Mouse (Mus musculus): ENCODE data around the gene Cd300a.

Cd300a gene

DNA sequence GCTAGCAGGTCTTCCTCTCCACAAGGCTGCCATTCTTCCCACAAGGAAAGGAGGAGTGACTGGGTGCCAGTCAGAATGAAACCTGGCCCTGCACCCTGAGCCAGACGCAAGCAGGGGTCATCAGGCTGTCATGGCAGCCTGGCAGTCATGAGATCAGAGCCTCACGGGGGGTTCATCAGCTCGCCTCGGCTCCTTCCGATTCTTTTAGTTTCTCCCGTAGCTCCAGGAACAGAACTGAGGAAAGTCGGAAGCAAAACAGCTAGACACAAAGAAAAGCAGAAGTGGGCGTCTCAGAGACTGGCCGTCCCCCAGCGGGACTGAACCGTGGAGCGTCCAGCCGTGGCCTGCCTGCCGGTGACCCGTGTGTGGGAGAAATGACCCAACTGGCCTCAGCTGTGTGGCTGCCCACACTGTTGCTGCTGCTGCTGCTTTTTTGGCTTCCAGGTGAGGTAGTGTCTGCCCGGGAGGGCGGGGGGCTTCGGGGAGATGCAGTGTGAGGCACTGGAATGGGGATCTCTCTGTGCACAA, at the start of gene Cd300a:
Gene Cd300a (plus strand): TSS at position 51 of the 528 bp plus-strand sequence.
- no peak for DNase-seq (ENCODE audit: low read depth, low spot score)

DNA sequence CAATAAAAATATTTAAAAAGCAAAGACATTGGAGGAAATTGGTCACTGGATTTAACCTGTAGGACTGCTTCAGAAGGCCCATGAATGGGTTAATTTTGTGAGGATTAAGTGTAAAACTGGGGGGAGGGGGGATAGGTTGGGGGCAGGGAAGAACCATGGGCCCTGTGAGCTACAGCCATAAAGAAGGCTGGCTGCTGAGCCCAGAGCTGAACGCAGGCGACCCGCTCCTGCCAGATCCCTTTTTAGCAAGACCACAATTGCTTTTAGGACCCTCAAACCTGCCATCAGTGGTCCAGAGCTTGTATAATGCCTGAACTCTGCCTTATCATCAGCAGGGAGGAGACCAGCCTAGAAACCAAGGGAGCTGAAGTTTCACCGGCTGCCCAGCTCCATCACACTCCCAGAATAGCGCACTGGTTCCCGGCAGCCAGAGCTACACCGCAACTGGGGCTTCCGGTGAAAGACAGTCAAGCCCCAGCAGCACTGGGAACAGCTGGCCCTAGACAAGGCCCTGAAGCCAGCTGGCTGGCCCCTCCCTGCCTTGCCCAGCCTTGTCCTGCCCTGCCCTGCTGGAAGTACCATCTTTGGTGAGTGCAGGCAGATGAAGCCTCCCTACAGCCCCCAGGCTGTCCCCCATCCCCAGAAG, 45.9 kb upstream of the Cd300a start:
- DNase-seq (ENCODE audit: low read depth, low spot score) = no peak

DNA sequence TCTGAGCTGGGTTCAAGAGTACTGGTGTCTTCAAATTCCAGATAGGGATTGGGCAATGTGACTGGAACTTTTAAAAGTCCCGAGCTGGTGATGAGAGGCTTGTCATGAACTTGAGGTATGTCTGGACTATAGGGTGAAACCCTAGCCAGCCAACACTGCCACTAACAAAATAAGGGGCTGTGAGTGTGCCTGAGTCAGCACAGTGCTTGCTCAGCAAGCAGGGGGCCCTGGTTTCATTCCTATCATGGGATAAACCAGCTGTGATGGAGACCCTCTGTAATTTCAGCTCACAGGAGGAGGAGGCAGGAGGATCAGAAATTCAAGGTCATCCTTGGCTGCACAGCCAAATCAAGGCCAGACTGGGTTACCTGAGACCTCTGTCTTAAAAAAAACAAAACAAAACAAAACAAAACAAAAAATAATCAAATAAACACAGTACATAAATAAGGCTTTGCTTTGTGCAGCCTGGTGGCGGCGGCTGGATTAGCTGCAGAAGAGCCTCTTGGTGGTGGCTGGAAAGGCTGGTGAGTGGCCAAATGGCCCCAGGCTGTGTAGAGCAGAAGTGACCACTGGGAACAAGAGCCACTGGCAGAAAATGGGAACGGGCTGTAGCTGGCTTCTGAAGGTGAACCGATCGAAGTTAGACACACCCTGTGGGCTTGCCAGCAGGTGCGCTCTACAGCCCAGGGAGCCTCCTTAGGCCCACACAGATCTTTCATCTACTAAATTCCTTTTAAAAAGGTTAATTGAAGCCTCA, 45.2 kb upstream of the Cd300a start:
- no peak for DNase-seq (ENCODE audit: low read depth, low spot score)

DNA sequence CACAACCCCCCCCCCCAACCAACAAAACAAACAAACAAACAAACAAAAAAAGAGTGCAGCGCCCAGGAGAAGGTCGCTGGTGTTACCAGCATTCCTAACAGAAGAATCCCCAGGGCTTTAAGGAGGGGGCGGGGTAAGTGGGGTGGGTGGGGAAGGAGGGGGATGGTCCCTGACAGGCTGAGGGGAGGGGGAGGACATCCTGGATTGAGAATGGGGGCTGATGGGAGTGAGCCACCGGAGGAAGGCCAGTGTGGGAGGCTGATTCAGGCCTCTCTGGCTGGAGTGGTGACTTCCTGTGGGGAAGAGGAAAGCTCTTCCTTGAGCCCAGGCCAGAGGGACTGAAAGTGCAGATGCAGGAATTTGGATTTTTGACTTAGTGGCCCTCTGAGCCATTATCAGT, 43.5 kb upstream of the Cd300a start:
- no peak for DNase-seq (ENCODE audit: low read depth, low spot score)

DNA sequence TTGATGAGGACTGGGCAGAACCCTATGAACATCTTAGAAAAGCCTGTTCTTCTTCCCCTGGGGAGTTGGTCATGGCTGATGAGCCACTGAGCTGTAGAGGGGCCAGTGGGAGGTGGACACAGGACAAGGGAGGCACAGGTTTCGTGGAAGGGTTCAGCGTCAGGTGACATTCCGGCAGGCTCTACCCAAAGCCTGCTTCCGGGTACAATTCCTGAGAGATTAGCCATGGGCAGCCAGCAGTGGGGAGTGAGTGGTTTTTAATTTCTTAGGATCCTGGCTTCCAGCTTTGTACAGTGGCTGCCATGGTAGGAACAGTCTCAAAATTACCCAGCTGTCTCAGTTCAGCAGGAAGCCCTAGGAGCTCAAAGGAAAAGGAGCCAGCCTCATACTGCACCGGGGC, 42.8 kb upstream of the Cd300a start:
- DNase-seq (ENCODE audit: low read depth, low spot score) = no peak

DNA sequence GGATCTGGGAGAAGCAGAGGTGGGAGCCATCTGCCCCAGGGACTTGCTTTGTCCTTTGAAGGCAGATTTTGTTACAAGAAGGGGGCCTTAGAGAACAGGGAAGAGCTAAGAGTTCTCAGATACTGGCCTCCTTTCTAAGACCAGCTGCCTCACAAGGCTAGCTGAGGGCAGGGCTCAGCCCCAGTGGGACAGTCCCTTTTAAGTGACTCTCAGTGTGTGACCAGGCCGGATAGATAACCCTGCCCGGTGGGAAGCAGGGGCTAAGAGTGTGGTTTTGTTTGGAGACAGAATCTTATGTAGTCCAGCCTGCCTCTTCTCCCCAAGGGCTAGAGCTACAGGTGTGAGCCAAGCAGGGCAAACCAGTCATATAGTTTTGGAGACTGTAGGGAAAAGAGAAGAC, 40.3 kb upstream of the Cd300a start:
- DNase-seq (ENCODE audit: low read depth, low spot score) = no peak

DNA sequence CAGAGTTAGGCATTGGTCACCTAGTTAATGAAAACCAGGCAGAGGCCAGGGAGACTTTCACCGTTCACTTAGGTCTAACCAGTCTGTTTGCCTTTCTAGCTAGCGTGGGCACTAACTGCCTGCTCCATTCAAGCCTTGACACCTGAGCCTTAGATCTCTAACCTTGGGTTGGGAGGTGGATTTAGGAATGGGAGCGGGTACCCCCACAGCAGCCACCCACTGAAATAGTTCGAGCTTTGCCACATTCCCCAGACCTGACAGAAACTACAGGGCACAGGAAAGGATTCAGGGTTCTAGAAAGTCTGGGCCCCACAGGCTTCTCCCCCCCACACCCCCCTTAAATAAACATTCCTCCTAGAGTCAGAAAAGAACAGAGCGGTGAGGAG, 39.8 kb upstream of the Cd300a start:
- no peak for DNase-seq (ENCODE audit: low read depth, low spot score)

DNA sequence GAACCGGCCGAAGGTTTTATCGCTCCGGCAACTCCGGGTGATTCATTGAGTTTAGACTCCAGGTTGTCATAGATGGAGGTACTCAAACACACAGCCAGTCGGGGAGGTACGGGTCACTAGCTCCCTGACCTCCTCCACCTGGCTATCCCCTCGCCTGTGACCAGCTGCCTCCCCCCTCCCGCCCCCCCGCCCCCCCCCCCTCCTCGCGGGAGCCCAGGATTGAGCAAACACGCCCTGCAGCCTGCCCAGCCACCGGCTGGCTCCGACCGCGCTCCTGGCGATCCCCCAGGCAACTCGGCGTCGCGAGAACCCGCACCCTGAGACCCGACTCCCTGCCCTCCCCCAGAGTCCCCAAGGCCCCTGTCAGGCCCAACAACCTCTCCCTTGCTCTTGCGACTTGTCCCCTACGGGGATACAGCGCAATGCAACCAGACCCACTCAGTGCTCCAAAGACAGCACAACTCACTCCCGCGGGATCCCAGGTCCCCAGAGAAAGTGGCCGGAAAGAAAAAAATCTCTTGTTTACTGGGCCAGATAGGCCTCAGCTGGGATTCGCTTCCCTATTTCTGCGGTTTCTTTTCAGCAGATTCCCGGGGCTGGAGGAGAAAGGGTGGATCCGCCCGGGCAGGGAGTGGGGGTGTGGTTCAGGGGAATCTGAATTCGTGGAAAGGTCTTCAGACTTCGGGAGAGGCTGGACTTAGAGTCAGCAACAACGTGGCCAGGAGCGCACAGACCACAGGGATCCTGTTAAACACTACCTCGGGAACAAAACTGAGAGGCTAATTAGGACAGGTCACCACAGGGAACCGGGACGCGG, 39.2 kb upstream of the Cd300a start, which contains the start of gene Gprc5c:
Gene Gprc5c (plus strand): TSS at position 701 of the 817 bp plus-strand sequence.
- no peak for DNase-seq (ENCODE audit: low read depth, low spot score)

DNA sequence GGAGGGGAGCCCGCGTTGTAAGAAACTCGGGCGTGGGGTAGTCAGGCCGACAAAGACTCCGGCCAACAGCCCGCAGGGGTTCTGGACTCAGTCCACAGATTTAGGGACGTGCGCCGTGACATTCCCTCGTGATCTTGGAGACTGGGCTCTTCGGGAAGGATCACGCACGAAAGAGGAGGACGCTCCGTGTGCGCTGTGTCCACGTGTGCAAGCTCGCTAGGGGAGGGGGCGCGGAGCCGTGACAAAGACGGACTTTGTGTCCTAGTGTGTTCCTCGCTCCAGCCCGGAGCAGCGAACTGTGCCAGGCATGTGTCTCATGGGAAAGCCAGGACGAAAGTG, 38.6 kb upstream of the Cd300a start:
- no peak for DNase-seq (ENCODE audit: low read depth, low spot score)

DNA sequence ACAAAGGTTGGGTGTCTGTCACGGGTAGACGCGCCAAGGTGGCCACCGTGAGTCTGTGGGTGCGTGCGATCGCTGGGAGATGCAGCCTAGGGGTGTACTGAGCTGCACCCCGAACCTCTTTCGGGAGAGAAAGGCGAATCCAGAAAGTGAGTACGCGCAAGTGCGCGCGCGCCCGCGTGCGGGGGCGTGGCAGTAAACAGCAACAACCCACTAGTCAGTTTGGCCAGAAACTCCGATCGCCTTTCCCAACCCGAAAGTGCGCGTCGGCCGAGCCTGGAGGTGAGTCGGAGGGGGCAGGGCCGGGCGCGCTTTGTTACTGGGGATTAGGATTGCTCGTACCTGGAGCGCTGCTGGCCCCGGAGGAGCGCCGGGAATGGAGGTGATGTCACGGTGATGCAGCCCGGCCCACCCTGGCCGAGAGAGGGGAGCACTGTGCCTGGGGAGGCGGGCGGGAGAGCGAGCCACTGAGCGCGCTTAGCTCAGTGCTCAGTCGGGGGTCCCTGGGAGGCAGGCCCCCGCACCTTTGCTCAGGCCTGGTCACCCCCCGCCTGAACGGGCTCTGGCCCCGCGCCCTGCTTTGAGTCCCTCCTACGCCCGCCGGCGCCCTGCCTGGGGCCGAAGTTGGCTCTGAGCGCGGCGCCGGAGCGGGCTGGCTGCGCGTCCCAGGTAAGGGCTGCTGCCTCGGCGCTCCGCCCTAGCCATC, 38.1 kb upstream of the Cd300a start:
- DNase-seq (ENCODE audit: low read depth, low spot score) = peak; percentile 77

DNA sequence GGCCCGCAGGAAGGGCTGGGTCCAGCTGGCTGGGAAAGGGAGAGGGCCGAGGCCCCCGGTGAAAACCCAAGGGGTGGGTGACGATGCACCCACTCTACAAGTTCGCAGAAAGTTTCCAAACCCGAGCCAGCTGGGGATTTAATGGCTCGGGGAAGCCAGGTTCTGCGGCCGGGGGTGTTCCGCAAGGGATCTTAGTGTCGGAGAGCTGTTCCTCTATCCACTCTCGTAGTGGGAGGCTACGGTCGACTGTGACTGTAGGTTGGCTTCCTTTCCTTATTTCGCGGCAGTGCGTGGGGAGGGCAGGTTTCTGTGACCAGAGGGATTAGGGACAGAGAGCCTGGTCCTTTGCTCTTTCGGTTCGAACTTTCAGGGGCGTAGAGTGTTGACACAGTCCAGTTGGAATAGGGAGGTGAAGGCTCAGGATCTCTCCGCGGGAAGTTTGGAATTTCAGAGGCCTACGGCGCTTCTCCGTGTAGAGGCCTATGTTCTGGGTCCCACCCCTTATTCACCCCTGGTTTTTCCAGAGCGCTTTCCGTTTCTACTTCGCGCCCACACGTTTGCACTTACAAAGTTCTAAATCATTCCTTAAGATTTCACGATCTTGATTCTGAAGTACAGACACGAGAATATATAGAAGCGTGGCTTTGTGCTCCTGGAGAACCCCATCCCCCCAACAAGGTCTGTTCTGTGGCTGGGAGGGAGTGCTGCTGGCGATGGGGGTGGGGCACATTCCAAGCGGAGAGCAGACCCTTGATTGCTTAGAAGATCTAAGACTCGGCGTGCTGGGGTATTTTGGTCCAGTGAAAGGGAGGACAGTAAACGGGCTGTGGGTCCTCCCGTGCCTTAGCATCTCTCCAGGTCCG, 37.3 kb upstream of the Cd300a start:
- DNase-seq (ENCODE audit: low read depth, low spot score) = peak; percentile 70

DNA sequence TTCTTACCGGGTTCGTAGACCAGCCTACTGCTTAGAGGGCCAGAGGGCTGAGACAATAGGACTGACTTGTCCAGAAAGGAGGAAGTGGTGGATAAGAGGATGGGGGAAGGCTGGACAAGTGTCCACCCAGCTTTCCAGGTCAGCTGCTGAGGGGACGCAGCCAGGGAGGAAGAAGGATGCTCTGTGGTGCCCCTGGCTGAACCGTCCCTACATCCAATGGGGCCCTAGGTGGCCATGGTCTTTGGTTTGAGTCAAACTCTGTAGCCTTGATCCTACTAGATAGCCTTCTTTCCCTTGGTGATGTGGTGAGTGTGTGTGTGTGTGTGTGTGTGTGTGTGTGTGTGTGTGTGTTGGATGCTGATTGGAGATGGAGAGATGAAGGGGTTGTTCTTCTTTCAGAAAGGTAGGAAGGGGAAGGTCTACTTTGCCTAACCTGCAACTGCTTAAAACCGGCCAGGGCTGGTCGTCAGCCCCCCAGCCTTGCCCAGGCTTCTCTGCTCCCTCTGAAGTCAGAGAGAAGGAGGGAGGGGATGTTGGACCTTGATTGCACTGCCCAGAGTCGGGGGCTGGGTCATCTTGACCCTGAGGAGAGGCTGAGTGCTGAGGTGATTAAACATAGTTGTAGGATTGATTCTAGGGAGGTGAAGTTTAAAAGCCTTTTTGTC, 36.5 kb upstream of the Cd300a start:
- no peak for DNase-seq (ENCODE audit: low read depth, low spot score)

DNA sequence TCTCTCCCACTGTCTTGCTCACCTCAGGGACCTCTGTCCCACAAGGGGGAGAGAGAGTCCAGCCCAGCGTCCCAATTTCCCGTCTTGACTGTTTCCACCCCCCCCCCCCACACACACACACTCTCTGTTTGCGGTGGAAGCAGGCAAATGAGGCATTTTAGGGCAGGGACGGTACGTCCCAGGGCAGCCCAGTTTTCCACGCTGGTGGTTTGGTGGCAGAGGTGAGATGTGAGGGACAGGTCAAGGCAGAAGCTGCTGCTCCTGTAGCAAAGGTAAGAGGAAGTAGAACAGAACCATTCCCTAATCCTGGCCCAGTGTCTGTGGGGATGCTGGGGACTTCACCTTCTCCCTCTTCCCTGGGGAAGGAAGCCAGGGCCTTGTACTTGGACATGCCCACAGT, 35.3 kb upstream of the Cd300a start:
- DNase-seq (ENCODE audit: low read depth, low spot score) = no peak

DNA sequence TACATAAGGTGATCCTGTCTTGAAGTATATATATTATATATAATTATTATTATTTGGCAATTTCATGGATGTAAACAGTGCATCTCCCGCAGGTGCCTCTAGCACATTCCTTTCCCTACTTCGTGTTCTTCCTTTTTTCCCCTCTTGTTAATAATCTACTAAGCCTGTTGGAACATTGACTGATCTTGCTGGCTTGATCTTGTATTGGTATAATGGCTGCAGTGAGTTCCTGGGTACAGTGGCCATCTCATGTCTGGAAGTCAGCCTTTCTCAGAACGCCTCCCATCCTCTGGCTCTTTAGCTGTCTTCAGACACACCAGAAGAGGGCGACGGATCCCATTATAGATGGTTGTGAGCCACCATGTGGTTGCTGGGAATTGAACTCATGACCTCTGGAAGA, 33.7 kb upstream of the Cd300a start:
- no peak for DNase-seq (ENCODE audit: low read depth, low spot score)

DNA sequence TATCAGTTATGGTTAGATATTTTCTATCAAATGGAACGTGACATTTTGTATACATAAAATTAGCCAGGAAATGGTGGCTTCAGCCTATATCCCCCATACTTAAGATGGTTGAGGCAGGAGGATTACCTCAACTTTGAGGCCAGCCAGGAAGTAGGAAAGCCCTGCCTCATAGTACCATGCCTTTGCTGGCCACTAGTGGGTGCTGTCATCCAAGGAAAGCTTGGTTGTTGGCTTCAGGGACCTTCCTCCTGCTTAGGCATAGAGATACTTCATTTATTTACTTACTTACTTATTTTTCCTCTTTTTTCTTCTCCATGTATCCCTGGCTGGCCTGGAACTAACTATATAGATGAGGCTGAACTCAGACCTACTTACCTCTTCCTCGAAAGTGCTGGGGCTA, 31.2 kb upstream of the Cd300a start:
- DNase-seq (ENCODE audit: low read depth, low spot score) = no peak

DNA sequence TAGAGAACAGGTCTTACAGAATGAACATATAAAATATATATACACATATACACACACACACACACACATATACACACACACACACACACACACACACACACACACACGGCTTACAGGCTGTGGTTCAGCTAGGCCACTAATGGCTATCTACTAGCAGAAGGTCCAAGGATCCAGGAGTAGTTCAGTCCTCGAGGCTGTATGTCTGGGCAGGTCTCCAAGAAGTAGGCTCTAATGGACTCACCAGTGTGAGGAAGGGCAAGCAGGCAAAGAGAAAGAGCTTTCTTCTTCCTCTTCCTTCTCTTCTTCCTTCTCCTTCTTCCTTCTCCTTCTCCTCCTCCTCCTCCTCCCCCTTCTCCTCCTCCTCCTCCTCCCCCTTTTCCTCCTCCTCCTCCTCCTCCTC, 28.8 kb upstream of the Cd300a start:
- DNase-seq (ENCODE audit: low read depth, low spot score) = no peak

DNA sequence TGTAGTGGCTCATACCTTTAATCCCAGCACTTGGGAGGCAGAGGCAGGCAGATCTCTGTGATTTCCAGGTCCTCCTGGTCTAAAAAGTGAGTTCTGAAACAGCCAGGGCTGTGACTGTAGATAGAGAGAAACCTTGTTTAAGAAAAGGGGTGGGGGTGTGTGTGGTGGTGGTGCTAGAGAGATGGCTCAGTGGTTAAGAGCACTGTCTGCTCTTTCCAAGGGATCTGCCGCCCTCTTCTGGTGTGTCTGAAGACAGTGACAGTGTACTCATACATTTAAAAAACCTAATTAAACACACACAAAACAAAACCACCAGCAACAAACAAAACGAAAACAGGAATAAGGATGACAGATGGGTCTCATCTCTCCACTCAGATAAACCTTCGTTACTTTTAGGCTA, 27.2 kb upstream of the Cd300a start:
- DNase-seq (ENCODE audit: low read depth, low spot score) = no peak

DNA sequence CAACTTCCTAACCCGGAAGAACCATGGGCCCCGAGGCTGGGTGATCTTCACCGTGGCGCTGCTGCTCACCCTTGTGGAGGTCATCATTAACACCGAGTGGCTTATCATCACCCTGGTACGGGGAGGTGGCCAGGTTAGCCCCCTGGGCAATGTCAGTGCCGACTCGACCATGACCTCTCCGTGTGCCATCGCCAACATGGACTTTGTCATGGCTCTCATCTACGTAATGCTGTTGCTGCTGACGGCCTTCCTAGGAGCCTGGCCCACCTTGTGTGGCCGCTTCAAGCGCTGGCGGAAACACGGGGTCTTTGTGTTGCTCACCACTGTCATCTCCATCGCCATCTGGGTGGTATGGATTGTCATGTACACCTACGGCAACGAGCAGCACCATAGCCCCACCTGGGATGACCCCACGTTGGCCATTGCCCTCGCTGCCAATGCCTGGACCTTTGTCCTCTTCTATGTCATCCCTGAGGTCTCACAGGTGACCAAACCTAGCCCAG, 25.9 kb upstream of the Cd300a start:
- no peak for DNase-seq (ENCODE audit: low read depth, low spot score)

DNA sequence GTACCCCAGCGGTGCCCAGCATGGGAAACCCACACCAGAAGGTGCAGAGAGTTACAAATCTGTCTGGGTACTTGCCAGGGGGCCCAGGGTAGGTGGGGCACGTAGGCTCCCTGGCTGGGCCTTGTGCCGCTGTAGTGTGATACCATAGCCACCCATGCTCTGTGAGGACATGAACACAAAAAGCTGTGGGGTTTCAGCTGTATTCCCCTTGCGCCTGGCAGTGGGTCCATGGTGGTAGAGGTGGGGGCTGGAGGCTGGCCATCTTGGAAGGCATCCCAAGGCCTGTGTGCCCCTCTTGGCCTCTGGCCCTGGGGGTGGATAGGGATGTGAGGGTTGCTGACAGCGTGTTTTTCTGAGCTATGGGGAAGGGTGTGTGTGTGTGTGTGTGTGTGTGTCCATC, 23.8 kb upstream of the Cd300a start:
- no peak for DNase-seq (ENCODE audit: low read depth, low spot score)

Data from forelimb bud, embryonic 11.5 days (tissue).